Mouse (Mus musculus) liver, embryonic 11.5 days (tissue): ENCODE results near the gene Tnks1bp1. TPM values are rescaled to one million over a fixed set of nuclear protein-coding genes. Genes with fewer than 3 reads are reported as not detected.

Source experiments
- ATAC-seq: fragments of 200-750 bp; cut with Nextera tagmentation; replicated peaks from 2 replicates; pipeline ENCODE4 v1.8.0; 2017; ENCODE audit warnings: moderate number of reproducible peaks, mild to moderate bottlenecking, moderate TSS enrichment, moderate library complexity; ENCODE audit not compliant: low FRiP score
- DNase-seq: peaks from one replicate; pipeline ENCODE4 v3.0.0-alpha.2; 2017; ENCODE audit warnings: low spot score
- H3K27ac ChIP-seq: fragments of 300-500 bp; sonication (generic); 2 replicates; pipeline ENCODE4 v1.5.1; 2014; ENCODE audit warnings: mild to moderate bottlenecking, low read depth, low read length, control low read depth
- H3K27me3 ChIP-seq: fragments of 300-500 bp; sonication (generic); replicated peaks from 2 replicates; pipeline ENCODE4 v1.6.1; 2014; ENCODE audit warnings: low read length, mixed read lengths; ENCODE audit not compliant: control insufficient read depth, insufficient read depth
- H3K36me3 ChIP-seq: fragments of 300-500 bp; sonication (generic); 2 replicates; pipeline ENCODE4 v1.6.1; 2014; ENCODE audit warnings: mild to moderate bottlenecking, low read length, moderate library complexity, mixed read lengths; ENCODE audit not compliant: control insufficient read depth, insufficient read depth
- H3K4me1 ChIP-seq: fragments of 300-500 bp; sonication (generic); replicated peaks from 2 replicates; pipeline ENCODE4 v1.6.1; 2014; ENCODE audit warnings: low read length, mixed read lengths; ENCODE audit not compliant: control insufficient read depth, insufficient read depth
- H3K4me2 ChIP-seq: fragments of 300-500 bp; sonication (generic); 2 replicates; pipeline ENCODE4 v1.6.1; 2014; ENCODE audit warnings: mild to moderate bottlenecking, control low read depth, moderate library complexity
- H3K4me3 ChIP-seq: fragments of 300-500 bp; sonication (generic); 2 replicates; pipeline ENCODE4 v1.5.1; 2014; ENCODE audit warnings: low read depth, low read length, control low read depth
- H3K9ac ChIP-seq: fragments of 300-500 bp; sonication (generic); 2 replicates; pipeline ENCODE4 v1.6.1; 2014; ENCODE audit warnings: low read depth, low read length, control low read depth
- H3K9me3 ChIP-seq: fragments of 300-500 bp; sonication (generic); 2 replicates; pipeline ENCODE4 v1.6.1; 2016; ENCODE audit warnings: low read length, inconsistent platforms, mixed read lengths; ENCODE audit not compliant: control insufficient read depth
- WGBS: fragments of 180-500 bp; shearing (Covaris S2); extraction: QIAGEN DNeasy Blood & Tissue Kit; methylation state at CpG from one replicate; pipeline ENCODE4 v1.1.7; 2014; 5-methylcytosine and 5-hydroxymethylcytosine counted together
- polyA plus RNA-seq: library from polyadenylated mRNA; unstranded; fragments of >200 nt; fragmentation: Nextera tagmentation; extraction: Ambion mirVana; gene quantifications from 2 replicates; pipeline ENCODE4 v1.2.1, GENCODE M21; 2014

Tnks1bp1 gene
- polyA plus RNA-seq, 1 experiment from 2014 or later = 3.7 TPM

- peaks cover 2% of the 10 kb centered on the region; the same call in 1 of the 2 replicates for H3K36me3 ChIP-seq
- ATAC-seq (no peak), DNase-seq (no peak)
- WGBS = 76% methylated on average over 5 of the region's 5 CpGs
- H3K4me2 ChIP-seq = no peak overlapping the region
- H3K4me1 ChIP-seq = no peaks in the 10 kb centered on the region
- H3K9ac ChIP-seq = no peak overlapping the region
- H3K27ac ChIP-seq = no peak overlapping the region
- H3K9me3 ChIP-seq = no peaks in the 10 kb centered on the region
- H3K27me3 ChIP-seq = no peaks in the 10 kb centered on the region
- no peak overlapping the region for H3K4me3 ChIP-seq
Observed at GRCm38 (mm10) chr2:85073751-85074150, 25.9 kb downstream of the Tnks1bp1 start.

GRCm38 (mm10) chr2:85088716-85089646, 41.2 kb downstream of the Tnks1bp1 start:
- no peaks in the 10 kb centered on the region for H3K36me3 ChIP-seq
- no peak overlapping the region for H3K27ac ChIP-seq
- DNase-seq (no peak), ATAC-seq (no peak)
- H3K4me2 ChIP-seq = no peak overlapping the region
- no peak overlapping the region for H3K9ac ChIP-seq
- 71% methylated on average over 11 of the region's 11 CpGs for WGBS
- H3K27me3 ChIP-seq = no peaks in the 10 kb centered on the region
- no peaks in the 10 kb centered on the region for H3K4me1 ChIP-seq
- no peak overlapping the region for H3K4me3 ChIP-seq
- H3K9me3 ChIP-seq = no peaks in the 10 kb centered on the region

GRCm38 (mm10) chr2:85091325-85091724, 43.5 kb downstream of the Tnks1bp1 start:
- no peaks in the 10 kb centered on the region for H3K4me1 ChIP-seq
- no peaks in the 10 kb centered on the region for H3K27me3 ChIP-seq
- H3K4me2 ChIP-seq = no peak overlapping the region
- 82% methylated on average over 4 of the region's 4 CpGs for WGBS
- H3K27ac ChIP-seq = no peak overlapping the region
- H3K4me3 ChIP-seq = no peak overlapping the region
- no peaks in the 10 kb centered on the region for H3K36me3 ChIP-seq
- H3K9ac ChIP-seq = no peak overlapping the region
- no peaks in the 10 kb centered on the region for H3K9me3 ChIP-seq
- ATAC-seq (no peak), DNase-seq (no peak)

- no peak for DNase-seq
- Histone ChIP-seq H3K27me3 (no peaks in the 10 kb centered on the region), H3K4me3 (no peak overlapping the region), H3K4me2 (no peak overlapping the region), H3K9me3 (no peaks in the 10 kb centered on the region), H3K27ac (no peak overlapping the region), H3K36me3 (no peaks in the 10 kb centered on the region), H3K4me1 (no peaks in the 10 kb centered on the region), H3K9ac (no peak overlapping the region)
- no peak for ATAC-seq
- 77% methylated on average over 1 of the region's 1 CpGs for WGBS
Observed at GRCm38 (mm10) chr2:85093376-85093775, 45.6 kb downstream of the Tnks1bp1 start.

GRCm38 (mm10) chr2:85095906-85096305, 48.1 kb downstream of the Tnks1bp1 start:
- Histone ChIP-seq H3K27me3 (no peaks in the 10 kb centered on the region), H3K27ac (peak overlapping the region; percentile 13), H3K9me3 (no peaks in the 10 kb centered on the region), H3K4me2 (no peak overlapping the region), H3K9ac (no peak overlapping the region), H3K36me3 (no peaks in the 10 kb centered on the region), H3K4me1 (no peaks in the 10 kb centered on the region), H3K4me3 (no peak overlapping the region)
- DNase-seq (no peak), ATAC-seq (peak; percentile 52; the same call in 1 of the 2 replicates)
- WGBS = 67% methylated on average over 5 of the region's 5 CpGs

GRCm38 (mm10) chr2:85098014-85098413, 50.2 kb downstream of the Tnks1bp1 start:
- H3K4me2 ChIP-seq = no peak overlapping the region
- H3K4me1 ChIP-seq = no peaks in the 10 kb centered on the region
- no peaks in the 10 kb centered on the region for H3K36me3 ChIP-seq
- H3K27me3 ChIP-seq = no peaks in the 10 kb centered on the region
- ATAC-seq (no peak), DNase-seq (no peak)
- WGBS = 77% methylated on average over 2 of the region's 2 CpGs
- H3K4me3 ChIP-seq = no peak overlapping the region
- H3K9me3 ChIP-seq = no peaks in the 10 kb centered on the region
- no peak overlapping the region for H3K9ac ChIP-seq
- H3K27ac ChIP-seq = no peak overlapping the region

GRCm38 (mm10) chr2:85098824-85099511, 51.1 kb downstream of the Tnks1bp1 start:
- DNase-seq (no peak), ATAC-seq (0 out of 2 replicates have a peak, but pooled peaks have one; percentile 18)
- Histone ChIP-seq H3K4me2 (no peak overlapping the region), H3K4me1 (no peaks in the 10 kb centered on the region), H3K27ac (no peak overlapping the region), H3K9ac (no peak overlapping the region), H3K27me3 (no peaks in the 10 kb centered on the region), H3K4me3 (no peak overlapping the region), H3K9me3 (no peaks in the 10 kb centered on the region), H3K36me3 (no peaks in the 10 kb centered on the region)
- 65% methylated on average over 7 of the region's 7 CpGs for WGBS

- H3K9me3 ChIP-seq = no peaks in the 10 kb centered on the region
- no peak overlapping the region for H3K4me3 ChIP-seq
- H3K27ac ChIP-seq = no peak overlapping the region
- DNase-seq (no peak), ATAC-seq (no peak)
- no peaks in the 10 kb centered on the region for H3K4me1 ChIP-seq
- 73% methylated on average over 8 of the region's 8 CpGs for WGBS
- H3K27me3 ChIP-seq = no peaks in the 10 kb centered on the region
- H3K36me3 ChIP-seq = no peaks in the 10 kb centered on the region
- H3K9ac ChIP-seq = no peak overlapping the region
- H3K4me2 ChIP-seq = no peak overlapping the region
Observed at GRCm38 (mm10) chr2:85103201-85103600, 55.4 kb downstream of the Tnks1bp1 start.
